Mouse (Mus musculus): ENCODE results near the gene Masp1. TPM values are rescaled to one million over a fixed set of nuclear protein-coding genes. Genes with fewer than 3 reads are reported as not detected.
A peak's percentile ranks its signal among the peaks of the same experiment; 100 is the strongest.

The Masp1 gene
- total RNA-seq (2017): 0.29 TPM in 1 of 3 replicates, not detected in the others

DNA sequence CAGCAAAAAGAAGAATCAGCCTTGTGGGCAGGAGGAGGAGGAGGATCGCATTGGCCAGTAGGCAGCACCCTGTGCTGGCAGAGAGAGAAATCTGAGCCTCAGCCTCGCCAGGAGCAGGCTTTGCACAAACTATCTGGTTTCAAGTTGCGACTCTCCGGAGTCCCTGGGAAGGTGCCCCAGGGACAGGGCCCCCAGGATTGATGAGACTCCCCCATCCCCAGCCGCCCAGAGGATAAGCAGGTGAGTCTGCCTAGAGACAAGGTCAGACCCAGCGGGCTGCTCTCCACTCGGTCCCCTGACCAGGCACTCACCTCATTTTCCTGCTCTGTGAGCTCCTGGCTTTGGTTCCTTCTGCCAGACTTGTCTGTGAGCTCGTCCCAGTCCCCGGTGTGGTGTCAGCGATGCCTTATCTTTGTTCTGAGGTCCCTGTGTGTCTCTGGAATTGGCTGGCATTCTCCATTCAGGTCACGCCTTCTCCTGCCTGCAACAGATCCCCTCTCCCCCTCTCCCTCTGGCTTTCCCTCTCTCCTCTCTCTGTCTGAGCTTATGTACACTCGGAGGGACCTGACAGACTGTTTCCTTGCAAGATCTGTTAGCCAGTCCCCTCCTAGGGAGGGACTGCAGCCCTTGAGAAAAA, at the start of gene Masp1, which contains the start of gene Rtp4:
Gene Masp1 (minus strand): TSS at position 581 of the 637 bp plus-strand sequence.
Gene Rtp4 (plus strand): TSS at position 57 of the 637 bp plus-strand sequence.
- ATAC-seq (replicated peaks; ENCODE audit: insufficient number of reproducible peaks, low FRiP score, low TSS enrichment, poor library complexity, severe bottlenecking): no peak

DNA sequence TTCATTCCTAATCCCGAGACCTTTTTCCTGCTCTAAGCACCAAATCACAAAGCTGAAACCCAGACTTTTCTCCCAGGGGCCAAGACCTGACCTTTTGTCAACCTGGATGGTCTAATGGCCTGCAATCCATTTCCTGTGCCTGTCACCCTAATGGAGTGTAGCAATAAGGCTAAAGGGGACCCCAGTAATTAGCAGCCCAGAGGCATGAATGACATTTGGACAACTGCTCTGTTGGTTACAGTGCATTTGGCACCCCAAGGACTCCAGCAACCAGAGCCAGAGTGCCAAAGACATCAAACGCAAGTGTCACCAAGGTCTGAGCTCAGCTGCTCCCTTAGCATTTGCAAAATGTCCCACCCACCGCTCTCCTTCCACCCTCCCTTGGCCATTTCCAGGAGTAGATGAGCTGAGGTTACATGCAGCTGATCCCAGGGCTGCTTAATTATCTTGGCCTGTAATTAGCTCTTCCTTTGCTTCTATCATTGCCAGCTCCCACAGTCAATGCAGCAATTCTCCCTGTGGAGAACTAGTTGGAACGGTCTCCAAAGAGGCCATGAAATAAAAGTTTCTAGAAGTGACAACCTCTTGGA, 47.8 kb upstream of the Masp1 start:
- ATAC-seq (replicated peaks; ENCODE audit: insufficient number of reproducible peaks, low FRiP score, low TSS enrichment, poor library complexity, severe bottlenecking): no peak

DNA sequence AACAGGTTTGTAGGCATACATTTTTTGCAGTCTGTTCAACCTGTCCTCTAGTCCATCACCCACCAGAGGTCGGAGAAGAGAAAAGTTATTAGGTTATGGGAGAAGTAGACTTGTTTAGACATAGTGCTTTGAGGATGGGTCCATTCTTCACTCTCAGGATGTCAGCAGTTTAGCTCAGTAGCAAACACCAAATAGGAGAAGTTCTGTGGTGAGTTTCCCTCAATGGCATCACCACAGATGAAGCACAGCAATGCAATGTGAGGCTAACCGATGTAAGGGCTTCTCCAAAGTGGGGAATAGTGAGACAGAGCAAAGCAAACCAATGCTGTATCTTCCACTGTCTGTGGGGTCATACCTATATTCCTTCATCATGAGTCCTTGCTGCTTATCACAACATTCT, 37.1 kb upstream of the Masp1 start:
- no peak; the same call in 1 of the 2 replicates for ATAC-seq (replicated peaks; ENCODE audit: insufficient number of reproducible peaks, low FRiP score, low TSS enrichment, poor library complexity, severe bottlenecking)

DNA sequence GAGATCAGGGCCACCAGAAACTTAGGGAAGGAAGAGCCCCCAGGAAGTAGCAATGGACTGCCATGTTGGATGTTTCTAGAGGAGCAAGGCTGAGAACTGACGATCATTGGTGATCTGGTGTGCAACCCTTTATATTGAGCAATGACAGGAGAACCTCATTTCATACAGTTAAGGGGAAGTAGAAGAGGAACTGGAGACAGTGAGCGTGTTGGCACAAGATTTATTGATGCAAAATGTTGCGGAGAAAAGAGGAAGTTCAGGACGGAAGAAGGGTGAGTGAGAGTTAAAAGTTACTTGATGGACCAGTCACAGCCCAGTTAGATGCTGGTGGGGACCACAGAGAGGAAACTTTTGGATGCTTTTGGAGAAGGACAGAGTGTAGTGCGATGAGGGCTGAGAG, 36.6 kb upstream of the Masp1 start:
- peak; percentile 94 for ATAC-seq (replicated peaks; ENCODE audit: insufficient number of reproducible peaks, low FRiP score, low TSS enrichment, poor library complexity, severe bottlenecking)

DNA sequence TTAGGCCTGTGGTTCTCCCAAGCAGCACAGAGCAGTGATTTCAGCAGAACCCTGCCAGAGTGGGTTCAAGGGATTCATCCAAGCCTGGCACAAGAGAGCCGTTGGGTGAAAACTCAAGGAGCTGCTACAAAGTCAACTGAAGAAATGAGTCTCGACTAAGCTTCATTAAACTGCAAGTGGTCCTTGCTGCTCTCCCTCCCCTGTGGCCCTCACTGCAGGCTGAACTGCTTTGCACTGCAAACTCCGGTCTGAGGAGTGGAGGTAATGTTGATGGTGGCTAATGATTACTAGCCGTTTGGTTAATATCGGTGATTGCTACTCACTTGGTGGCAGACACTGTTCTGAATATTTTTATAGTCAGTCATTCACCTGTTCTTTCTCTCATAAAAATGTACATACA, 34.1 kb upstream of the Masp1 start:
- no peak for ATAC-seq (replicated peaks; ENCODE audit: insufficient number of reproducible peaks, low FRiP score, low TSS enrichment, poor library complexity, severe bottlenecking)

DNA sequence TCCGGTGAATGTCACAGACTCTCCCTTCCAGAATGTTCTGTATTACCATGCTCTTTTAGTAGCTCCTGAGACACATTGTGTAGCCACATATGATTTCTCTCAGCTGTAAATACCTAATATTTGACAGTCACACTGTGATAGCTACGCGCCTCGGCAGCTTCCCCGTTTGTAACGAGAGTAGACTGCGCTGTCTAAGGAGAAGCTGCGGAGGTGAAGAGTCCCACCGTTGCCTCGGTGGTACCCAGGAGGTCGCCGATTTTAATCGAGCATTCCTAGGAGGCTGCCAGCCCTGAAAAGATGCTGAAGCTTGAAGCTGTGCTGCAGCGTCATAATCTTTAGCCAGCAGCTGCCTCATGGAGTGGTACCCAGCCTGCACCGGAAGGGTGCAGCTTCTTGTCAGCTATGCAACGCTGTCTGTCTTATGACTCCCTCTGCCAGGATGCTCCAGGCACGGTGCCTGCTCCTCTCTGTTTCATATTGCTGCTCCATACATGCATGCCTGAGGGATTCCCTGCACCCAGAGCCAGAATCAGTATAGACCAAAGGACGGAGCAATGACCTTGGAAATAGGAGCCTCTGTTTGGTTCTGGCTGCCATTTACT, 30.5 kb upstream of the Masp1 start:
- no peak for ATAC-seq (replicated peaks; ENCODE audit: insufficient number of reproducible peaks, low FRiP score, low TSS enrichment, poor library complexity, severe bottlenecking)

DNA sequence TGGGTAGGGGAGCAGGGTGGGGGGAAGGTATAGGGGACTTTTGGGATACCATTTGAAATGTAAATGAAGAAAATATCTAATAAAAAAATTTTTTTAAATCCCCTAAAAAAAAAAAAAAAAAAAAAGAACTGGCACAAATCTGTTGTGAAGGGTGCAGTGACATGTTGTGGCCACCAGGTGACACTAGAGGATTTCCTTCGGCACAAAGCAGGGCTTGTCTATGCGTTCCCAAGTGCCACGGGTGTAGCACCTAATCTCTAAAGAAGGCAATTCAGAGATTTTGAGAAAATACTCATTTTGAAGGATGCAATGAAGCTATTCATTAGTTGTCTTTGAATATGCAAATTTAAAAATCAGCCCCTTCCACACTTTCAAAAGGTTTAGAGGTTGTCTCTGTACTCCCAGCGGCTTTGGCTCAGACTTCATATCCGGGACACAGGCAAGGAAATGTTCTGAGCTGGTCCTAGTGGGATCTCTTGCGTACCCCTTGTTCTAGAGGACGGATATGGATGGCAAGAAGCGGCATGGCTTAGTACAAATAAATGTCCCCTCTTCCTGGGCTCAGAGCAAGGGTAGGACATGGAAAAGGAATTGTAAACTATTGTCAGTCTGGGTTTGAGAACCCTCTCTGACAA, 29.8 kb upstream of the Masp1 start:
- ATAC-seq (replicated peaks; ENCODE audit: insufficient number of reproducible peaks, low FRiP score, low TSS enrichment, poor library complexity, severe bottlenecking): peak; percentile 78; the same call in 1 of the 2 replicates

DNA sequence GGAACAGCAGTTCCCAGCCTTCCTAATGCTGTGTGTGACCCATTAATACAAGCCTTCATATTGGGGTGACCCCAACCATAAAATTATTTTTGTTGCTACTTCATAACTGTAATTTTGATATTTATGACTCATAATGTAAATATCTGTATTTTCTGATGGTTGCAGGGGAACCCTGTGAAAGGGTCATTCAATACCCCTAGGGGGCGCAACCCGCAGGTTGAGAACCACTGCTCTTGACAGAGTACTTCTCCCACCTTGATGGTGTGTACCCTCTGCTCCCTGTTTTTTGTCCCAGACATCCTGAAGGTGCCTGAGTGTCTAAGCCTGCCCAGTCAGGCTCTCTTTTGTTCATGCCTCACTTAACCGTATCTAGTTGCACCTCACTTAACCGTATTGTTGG, 27.2 kb upstream of the Masp1 start:
- no peak for ATAC-seq (replicated peaks; ENCODE audit: insufficient number of reproducible peaks, low FRiP score, low TSS enrichment, poor library complexity, severe bottlenecking)

DNA sequence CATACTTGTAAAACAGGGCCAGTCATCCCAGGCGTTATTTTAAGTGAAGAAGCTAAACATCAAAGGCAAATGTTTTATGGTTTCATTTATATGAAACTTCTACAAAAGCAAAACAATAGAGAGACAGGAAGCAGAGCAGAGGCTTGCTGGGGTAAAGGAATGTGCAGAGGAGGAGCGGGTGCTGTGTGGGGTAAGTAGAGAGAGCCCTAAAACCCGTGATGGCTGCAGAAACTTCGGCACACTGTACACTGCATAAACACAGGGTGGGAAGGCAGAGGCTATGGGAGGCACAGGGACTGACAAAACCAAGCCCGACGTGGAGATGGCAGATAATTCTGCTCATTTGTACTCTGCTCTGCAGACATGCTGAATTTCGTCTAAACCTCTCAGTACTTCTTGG, 23.7 kb upstream of the Masp1 start:
- ATAC-seq (replicated peaks; ENCODE audit: insufficient number of reproducible peaks, low FRiP score, low TSS enrichment, poor library complexity, severe bottlenecking): no peak

DNA sequence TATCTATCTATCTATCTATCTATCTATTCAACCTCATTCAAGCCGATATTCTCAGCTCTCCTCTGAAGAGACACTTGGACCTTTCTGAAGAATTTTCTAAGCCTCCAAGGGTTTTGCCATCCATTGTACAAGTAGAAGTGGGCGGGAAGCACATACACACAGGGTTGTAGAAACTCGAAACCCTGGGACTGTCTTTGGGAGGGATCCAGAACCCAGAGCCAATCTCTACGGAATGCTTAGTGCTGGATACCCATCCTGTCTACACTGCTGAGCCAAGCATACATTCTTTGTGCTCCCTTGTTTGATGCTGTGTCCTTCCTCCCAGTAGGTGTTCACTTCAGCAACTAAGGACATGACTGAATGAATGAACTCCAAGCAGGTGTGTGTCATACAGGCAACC, 22.3 kb upstream of the Masp1 start:
- no peak for ATAC-seq (replicated peaks; ENCODE audit: insufficient number of reproducible peaks, low FRiP score, low TSS enrichment, poor library complexity, severe bottlenecking)

DNA sequence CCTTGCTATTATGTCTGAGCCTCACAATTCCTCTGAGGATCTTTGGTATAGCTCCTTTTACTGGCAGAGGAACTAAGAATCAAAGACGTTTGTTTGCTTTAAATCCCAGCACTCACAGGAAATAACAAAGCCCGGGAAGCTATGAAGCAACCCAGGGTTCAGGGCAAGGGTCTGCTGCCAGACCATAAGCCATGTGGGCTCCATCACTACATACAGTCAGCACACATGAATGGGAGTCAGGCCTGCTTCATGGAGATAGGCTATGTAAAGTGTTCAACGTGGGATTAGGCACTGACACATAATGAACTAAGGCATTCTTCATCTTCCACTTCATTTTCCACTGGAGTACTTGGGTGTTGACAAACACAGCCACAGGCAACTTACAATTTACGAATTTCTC, 20.4 kb upstream of the Masp1 start:
- no peak for ATAC-seq (replicated peaks; ENCODE audit: insufficient number of reproducible peaks, low FRiP score, low TSS enrichment, poor library complexity, severe bottlenecking)

DNA sequence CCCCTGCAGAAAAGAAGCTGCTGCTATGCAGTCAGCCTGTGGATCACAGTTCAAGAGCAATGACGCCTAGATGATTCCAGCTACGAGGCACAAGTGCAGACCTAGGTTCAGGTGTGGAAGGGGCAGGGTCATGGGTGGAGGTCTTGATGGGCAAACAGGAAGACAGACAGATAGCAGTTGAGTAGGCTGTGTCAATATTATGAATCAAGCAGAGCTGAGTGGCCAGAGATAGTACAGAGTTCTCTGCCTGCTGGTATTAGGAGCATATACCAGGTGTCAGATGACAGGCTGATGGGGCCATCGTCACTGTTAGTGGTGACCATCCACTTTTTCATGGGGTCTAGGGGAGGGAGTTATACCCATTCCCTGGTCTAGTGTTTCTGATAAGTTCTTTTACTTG, 13.1 kb upstream of the Masp1 start:
- ATAC-seq (replicated peaks; ENCODE audit: insufficient number of reproducible peaks, low FRiP score, low TSS enrichment, poor library complexity, severe bottlenecking): no peak

DNA sequence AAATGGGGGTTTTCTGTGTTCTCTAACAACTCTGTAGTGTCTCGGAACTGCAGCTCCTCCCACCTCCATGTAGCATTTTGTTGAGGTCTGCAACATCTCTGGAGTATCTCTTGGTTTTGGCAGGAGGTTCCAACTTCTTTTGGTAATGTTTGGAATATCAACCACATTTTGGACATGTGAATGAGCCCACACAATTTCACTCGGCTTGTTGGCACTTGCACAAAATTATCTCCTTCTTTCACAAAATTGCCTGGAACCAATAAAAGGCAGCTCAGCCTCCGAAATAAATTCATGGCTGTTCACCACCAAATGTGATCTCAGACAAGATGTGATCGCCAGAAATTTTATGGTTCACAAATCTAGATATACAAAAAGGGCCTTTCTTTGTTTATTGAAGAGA, 8.6 kb upstream of the Masp1 start:
- ATAC-seq (replicated peaks; ENCODE audit: insufficient number of reproducible peaks, low FRiP score, low TSS enrichment, poor library complexity, severe bottlenecking): no peak

DNA sequence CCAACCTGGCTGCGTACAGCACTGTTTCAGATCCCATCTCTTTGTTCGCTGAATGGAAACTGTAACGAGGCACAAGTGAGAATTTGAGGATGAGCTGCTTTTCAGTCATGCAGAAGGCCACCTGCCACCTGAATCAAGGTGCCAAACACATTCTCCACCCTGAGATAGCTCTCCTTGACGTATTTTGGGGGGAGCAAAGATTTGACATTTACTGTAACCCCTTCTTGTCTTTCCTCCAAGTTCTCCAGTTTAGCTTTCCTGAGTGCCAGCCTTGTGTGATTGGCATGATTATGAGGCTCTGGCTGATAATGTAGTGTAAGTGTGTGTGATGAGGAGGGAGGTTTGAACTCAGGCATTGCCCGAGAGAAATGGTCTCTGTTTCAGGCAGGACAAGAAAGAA, 1.5 kb upstream of the Masp1 start:
- no peak for ATAC-seq (replicated peaks; ENCODE audit: insufficient number of reproducible peaks, low FRiP score, low TSS enrichment, poor library complexity, severe bottlenecking)

DNA sequence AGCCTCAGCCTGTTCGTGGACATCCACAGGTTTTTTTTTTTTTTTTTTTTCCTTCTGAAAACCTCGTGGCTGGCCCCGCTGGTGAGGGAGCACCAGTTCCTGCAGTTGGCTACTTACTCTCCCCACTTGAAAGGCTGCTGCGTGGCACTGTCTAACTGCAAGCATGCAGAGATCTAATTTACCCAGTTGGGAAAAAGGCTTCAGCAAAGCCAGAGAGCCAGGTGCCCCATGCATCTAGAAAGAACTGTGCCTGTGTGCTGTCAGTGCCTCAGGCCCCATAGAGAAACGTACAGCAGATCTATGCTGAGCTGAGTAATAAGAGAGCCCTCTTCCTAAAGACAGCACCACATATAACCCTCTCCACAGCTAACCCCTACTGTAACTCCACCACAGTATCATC, 477 bp upstream of the Masp1 start:
- no peak for ATAC-seq (replicated peaks; ENCODE audit: insufficient number of reproducible peaks, low FRiP score, low TSS enrichment, poor library complexity, severe bottlenecking)

DNA sequence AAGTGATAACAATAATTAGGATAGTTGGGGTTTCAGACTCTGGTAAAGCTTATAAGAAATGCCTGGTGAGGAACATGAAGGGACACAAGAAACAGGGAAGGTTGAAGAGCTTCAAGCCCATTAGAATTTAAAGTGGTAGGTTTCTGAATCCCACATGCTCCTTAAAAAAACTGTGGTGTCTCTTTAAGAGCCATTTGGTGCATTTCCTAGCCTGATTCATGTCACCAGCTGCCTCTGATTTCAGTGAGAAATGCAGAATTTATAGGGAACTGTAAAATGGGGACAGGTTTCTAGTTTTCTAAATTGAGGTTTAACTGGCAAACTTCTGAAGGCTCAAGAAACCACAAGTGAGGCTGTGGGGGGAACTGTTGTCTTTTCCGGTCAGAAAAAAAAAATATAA, 844 bp downstream of the Masp1 start:
- ATAC-seq (replicated peaks; ENCODE audit: insufficient number of reproducible peaks, low FRiP score, low TSS enrichment, poor library complexity, severe bottlenecking): no peak

DNA sequence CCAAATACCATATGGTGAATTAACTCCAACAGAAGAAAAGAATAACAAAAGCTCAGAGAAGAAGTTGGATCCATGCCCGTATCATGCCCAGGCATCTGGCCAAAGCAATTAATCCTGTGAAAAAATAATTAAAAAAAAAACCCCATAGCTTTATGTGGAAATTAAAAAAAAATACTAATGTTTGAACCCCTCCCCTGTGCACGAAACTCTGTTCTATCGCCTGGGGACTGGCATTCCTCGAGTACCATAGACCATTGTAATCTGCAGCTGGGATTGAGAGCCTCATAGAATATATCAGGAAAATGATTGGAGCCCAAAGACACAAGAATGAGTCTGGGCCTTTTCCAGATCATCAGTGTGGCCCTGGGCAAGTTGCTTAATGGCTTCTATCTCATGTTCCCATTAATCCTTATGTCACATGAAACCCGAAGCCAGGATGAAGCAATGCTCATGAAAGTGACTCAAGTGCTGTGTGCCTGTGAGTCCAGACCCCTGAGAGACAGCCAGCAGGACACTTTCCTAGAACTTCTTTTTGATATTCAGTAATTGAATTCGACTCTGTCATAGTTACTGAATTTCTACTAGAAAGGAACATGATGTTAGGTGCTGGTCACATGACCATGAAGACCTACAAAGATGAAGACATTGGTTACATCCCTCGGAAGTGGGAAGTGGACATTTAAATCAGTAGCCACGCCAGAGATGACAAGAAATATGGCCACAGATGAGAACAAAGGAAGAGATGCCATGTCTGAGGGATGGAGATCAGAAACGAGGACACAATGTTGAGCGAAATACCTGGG, 1.8 kb downstream of the Masp1 start:
- ATAC-seq (replicated peaks; ENCODE audit: insufficient number of reproducible peaks, low FRiP score, low TSS enrichment, poor library complexity, severe bottlenecking): no peak

DNA sequence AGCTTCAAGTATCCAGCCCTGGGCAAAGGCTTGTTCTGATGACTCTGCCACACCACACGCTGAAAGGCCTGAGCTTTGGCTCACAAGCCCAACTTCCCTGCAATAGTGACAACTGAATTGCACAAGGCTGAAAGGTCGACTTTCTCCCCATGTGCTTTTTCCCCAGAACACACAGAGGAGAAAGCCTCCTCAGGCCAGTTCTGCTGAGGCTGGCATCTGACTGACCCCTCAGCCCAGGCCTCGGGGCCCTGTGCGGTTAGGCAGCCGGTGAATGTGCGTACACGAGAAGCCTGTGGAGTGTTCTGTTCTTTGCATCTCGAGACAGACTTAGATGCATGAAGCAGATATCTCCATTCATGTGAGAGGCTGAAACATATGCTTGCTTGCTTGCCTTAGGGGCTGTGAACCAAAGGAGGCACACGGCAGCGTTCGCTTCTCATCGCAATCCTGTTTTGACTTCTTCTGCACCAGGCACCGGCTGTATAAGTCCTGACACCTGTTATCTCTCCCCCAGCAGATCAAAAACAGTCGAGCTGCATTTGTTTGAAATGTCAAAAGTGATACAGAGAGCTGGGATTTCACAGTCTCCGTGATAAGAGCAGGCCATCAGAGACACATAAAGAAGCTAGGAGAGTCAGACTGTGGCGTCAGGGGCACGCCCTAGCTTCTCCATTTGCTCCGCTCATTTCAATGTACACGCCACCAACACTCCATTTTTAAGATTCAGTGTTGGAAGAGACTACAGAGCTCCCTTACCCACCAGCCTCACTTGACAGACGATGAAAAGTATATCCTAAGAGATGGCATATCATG, 2.7 kb downstream of the Masp1 start:
- ATAC-seq (replicated peaks; ENCODE audit: insufficient number of reproducible peaks, low FRiP score, low TSS enrichment, poor library complexity, severe bottlenecking): no peak
